Mouse (Mus musculus) hematopoietic stem cell, adult 5-6 weeks (primary cell): ENCODE results near the gene Gm28635. TPM values are rescaled to one million over a fixed set of nuclear protein-coding genes. Genes with fewer than 3 reads are reported as not detected.

Experiments used
- ATAC-seq, 2 experiments: fragments of 125-278 bp in 1 of 2; replicated peaks in 1 of 2; 2 replicates each; pipeline ENCODE4 v1.8.0; 2016 to 2017; ENCODE audit warnings: inconsistent platforms in 2 of 2, mild to moderate bottlenecking in 2 of 2, moderate number of reproducible peaks in 2 of 2, low read depth in 1 of 2, moderate TSS enrichment in 1 of 2; ENCODE audit not compliant: low FRiP score in 2 of 2, poor library complexity in 2 of 2, severe bottlenecking in 2 of 2, insufficient read depth in 1 of 2, low TSS enrichment in 1 of 2
- total RNA-seq: library from RNA; stranded (forward); fragments of 172-1452, 232-1000 nt; gene quantifications from 2 replicates; pipeline ENCODE4 v1.2.3, GENCODE M21; 2017

Gene Gm28635
- total RNA-seq = not detected in 2 replicates

GRCm38 (mm10) chr2:84677968-84678880, at the start of gene Gm28635, which contains the start of gene Med19:
Gene Gm28635, minus strand, starts transcription at chr2:84678041.
Gene Med19, plus strand, starts transcription at chr2:84678402.
- ATAC-seq = peak; percentile 98 to 99

DNA sequence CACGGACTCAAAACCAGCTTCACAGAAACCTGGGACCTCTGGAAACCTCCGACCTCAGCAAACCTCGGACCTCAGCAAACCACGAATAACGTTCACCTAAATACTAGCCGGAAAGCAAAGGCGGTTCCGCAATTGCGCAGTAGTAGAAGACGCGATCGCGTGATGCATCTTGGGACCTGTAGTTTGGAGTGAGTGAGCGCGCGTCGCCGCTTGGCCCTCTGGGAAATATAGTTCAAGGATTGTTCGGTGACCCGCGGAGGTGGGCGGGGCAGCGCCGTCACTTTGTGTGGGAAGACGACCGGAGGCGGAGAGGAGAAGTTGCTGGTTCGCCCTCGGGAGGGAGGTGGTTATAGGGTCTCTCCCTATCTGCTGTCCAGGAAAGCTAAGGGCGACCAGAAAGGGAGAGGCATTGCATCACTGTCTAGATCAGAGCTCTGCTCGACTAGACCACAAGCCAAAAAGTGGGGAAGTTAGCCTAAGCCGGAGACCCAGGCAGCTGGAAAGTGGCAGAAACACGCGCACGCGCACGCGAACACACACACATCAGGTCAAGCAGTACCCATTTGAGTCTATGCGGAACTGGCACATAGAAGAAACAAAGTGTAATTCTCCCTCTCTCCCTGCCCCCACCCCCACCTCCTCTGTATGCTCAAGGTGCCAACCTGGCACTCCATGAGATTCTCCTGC, 49.5 kb upstream of the Gm28635 start, which contains the start of gene Clp1:
Clp1 (minus strand) TSS at position 179 of the 687 bp plus-strand sequence.
- ATAC-seq = peak; percentile 98

- no peak for ATAC-seq
Observed at GRCm38 (mm10) chr2:84726716-84727115, 48.9 kb upstream of the Gm28635 start.

DNA sequence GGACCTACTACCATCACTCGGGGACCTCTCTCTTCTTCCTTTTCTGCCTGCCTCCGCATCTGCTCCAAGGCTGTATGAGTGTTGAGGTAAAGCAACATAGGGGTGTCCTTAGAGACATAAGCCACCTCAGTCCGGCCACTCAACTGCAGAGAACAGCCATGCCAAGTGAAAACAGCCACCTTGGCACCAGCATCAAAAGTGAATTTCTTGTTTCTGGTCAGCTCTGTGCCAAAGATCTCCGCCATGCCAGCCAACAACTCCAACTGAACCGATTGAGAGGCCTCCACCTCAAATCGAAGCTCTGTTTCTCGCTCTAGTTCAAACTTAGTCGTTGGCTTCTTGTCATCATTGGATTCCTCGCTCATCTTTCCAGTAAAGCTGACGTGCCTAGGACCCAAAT, 47.9 kb upstream of the Gm28635 start:
- no peak for ATAC-seq

DNA sequence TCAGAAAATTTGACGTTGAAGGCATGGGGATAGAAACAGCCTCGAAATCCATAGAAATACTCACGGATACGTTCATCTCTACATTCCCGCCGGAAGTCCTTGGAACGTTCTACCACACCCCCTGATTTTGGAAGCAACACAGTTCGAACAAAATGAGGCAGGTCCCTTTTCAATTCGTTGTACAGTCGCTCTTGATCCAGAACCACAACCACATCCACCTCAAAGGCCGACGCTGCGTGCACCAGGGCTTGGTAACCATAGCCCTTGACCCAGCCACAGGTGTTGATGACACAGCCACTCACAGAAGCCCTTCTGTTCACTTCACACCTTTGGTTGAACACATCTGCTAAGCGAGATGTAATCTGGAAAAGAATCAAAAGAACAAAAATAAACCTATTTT, 46.0 kb upstream of the Gm28635 start:
- no peak for ATAC-seq

GRCm38 (mm10) chr2:84721182-84721581, 43.3 kb upstream of the Gm28635 start:
- no peak for ATAC-seq

- ATAC-seq = no peak
Observed at GRCm38 (mm10) chr2:84720718-84721117, 42.9 kb upstream of the Gm28635 start.

GRCm38 (mm10) chr2:84717357-84717756, 39.5 kb upstream of the Gm28635 start:
- ATAC-seq = no peak

DNA sequence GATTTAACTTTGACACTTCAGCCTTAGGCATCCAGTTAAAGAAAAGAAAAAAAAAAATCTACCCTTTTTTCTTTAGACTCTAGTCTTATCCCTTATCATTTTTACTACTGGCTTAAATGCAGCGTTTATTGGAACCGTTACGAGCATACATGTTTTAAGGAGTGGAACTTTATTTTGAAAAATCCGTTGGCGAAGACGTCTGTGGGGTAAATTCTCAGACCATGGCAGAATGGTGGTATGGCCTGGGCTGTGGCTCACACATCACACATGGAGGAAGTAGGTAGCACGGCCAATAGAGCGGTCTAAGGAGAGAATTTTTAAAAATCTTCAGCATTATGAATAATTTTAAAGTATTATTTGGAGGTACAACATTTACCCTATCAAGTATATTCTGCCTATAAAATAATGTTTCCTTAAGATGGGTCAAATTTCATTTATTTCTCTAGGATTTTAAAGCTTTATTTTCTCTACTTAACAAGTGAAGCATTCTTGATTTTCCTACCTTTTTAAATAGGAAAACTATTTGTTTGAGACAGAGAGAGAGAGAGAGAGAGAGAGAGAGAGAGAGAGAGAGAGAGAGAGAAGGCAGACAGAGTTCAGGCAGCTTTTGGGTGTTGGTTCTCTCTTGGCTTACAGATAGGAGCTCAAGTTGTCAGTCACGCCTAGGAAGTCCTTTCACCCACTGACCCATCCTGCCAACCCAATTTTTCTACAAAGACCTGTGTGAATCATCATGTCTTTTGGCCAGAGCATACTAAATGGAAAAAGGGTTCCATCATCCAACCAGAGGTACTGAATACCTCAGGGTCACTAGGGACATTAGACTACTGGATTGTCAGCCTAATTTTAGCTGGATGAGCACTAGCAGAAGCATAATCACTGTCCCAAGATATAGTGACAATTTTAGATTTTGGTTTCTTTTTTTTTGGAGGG, 38.8 kb upstream of the Gm28635 start:
- no peak for ATAC-seq

DNA sequence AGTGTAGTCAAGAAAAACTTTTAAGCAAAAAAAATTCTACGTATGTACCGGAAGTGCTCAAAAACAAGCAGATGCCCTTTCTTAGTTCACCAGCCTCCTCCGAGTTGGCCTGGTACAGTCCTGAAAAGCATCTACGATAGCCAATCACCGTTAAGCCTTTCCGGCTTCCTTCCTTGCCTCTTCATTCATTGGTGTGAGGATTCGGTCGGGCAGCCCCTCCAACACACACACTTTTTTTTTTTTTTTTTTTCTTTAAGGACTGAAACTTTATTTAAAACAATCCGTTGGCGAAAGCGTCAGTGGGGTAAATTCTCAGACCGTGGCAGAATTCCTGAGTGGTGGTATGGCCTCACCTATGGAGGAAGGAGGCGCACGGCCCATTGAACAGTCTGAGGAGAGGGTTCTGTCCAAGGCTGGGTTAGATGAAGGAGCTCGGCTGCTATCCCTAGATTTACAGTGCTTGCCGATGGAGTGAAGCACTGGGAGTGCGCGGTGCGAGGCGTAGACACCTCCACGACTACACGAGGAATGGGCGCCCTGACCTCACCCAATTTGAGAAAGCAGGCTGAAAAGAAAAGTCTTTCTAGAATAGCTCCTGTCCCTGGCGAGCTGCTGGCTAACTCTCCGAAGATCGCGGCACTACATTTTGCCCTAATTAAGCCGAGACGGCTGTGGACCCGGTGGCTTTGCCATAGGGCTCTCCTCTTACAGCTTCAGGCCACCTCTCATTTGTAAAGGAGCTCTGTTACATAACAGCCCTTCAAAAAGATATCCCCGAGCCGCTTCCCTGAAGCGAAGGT, 37.9 kb upstream of the Gm28635 start:
- peak; percentile 92 to 94 for ATAC-seq

DNA sequence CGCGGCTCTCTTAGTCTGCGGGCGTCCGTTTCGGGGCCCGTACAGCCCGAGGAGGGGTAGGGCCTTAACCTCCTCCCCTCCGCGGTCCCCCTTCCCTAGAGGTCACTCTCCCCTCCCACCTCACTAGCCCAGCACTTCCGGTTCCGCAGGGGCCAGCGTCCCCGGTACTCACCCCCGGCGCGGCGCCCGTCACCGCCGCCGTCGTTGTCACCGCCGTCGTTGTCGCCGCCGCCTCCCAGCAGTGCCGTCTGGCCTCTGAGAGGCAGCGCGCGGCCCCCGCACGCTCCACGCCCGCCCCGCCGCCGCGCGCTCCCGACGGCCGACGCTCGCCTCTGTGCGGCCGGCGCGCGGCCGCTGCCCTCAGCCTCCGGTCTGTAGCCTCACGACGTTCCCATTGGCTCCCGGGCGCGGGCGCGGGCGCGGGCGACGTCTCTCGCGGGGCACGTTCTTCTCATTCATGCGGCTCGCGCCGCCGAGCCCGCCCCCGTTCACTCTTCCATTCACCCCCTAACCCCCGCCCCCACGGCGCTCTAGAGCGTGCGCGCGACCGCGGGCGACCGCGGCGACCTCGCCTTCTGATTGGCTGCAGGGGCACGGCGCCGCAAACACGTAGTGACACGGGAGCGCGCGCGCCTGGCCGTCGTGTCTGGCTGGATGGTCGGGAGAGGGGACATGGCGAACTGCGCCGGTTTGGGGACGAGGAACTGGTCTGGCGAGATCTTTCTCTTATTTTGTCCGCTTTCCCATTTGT, 37.1 kb upstream of the Gm28635 start, which contains the start of gene Zdhhc5:
Zdhhc5 (minus strand) TSS at position 370 of the 751 bp plus-strand sequence.
- peak; percentile 82 to 88 for ATAC-seq

DNA sequence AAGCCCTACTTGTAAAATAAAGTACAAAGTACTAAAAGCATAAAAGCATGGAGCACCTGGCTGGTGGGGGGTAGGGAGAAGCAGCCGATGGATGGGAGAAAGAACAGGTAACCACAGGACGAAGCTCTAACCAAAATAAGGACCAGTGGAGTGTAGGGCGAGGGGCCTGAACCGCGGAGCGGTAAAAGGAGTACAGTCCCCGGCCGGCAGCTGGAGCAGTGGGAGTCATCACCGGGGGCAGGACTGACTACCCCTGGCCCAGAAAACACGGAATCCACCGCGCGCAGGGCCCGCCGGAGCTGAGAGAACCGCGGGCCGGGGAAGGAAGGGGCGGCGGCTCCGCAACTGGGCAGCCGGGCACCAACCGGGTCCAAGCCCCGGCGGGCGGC, 36.6 kb upstream of the Gm28635 start:
- ATAC-seq = no peak

DNA sequence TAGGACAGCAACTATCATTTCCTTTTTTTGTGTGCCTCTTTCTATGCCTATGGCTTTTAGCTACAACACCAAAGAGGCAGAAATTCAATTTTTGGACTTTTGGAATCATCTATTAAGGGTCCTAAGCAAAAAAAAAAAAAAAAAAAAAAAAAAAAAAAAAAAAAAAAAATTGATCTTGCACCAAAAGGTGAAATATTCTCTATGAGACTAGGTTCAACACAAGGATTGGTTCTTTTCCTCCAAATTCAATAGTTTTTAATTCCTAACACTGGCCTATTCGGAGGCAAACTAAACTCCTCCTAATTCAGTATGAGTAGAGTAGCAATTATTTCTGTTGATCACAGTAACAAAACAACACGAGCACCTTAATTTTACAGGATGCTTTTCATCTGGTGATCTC, 34.1 kb upstream of the Gm28635 start:
- no peak for ATAC-seq

GRCm38 (mm10) chr2:84707523-84707922, 29.7 kb upstream of the Gm28635 start:
- no peak for ATAC-seq

DNA sequence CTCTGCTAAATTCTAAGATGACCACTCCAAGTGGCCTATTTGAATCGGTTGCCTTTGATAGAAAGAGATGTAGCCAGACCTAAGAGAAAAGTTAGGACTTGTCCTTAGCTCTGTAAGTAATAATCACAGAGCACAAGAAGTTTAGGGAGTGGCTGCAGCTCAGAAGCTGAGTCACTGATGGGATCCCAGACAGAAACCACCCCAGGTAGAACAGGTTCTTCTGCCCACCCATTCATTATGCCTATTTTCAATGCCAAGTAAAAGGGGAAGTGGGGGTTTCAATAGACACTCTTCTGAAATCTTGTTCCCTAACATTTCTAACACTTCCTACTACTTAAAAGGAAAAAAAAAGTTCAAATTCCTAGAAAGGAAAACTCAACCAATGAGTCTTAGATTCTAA, 27.5 kb upstream of the Gm28635 start:
- peak; percentile 12 to 36; a peak in 1 of 4 replicates for ATAC-seq

- no peak for ATAC-seq
Observed at GRCm38 (mm10) chr2:84704329-84704728, 26.5 kb upstream of the Gm28635 start.
